Mouse (Mus musculus) heart, postnatal 0 days (tissue): ENCODE measurements at regions not wholly inside any gene's neighbourhood (a gene's known extent, or its start where the extent isn't known, plus 50 kb on each side); places are given as distances from the start of the nearest gene placed in this dataset.

ENCODE experiments used
- CTCF ChIP-seq: IDR thresholded peaks from 2 replicates; pipeline ENCODE4 v1.5.1; 2016; ENCODE audit warnings: antibody characterized with exemption, control low read depth, low read depth
- EP300 ChIP-seq: IDR thresholded peaks from 2 replicates; pipeline ENCODE4 v1.6.1; 2016; ENCODE audit warnings: antibody characterized with exemption, low read depth

- no peak for TF ChIP-seq CTCF
- no peak for TF ChIP-seq EP300
Observed at GRCm38 (mm10) chr6:66206197-66206925, 254.0 kb downstream of the 4930544G11Rik start.
